Mouse (Mus musculus) cerebral cortex, adult 2 months (tissue): ENCODE data around the gene Dnah6.

Experiments used
- WGBS: fragments of 180-500 bp; shearing (Covaris S2); methylation state at CpG from one replicate; pipeline ENCODE4 v1.1.7; 2018; 5-methylcytosine and 5-hydroxymethylcytosine counted together

The Dnah6 gene

DNA sequence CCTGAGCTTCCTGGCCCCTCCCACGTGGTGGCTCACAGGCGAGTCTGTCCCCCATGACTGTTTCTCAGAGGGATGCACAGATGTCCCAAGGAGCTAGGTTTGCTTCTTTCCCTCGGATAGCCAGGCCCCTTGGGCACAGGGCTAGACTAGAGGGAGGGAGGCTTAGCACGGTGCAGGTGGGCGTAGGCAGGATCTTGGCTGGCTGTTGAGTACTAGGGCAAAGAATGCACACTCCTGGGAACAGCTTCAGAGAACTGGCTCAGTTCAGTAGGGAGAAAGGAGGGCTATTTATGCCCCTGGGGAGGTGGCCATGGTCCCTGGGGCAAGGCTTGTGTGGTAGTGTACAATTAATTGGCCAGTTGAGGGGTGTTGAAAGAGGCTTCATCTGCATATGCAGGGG lies 88.7 kb downstream of the Dnah6 start:
- 46% methylated on average over 5 of the region's 5 CpGs for WGBS

DNA sequence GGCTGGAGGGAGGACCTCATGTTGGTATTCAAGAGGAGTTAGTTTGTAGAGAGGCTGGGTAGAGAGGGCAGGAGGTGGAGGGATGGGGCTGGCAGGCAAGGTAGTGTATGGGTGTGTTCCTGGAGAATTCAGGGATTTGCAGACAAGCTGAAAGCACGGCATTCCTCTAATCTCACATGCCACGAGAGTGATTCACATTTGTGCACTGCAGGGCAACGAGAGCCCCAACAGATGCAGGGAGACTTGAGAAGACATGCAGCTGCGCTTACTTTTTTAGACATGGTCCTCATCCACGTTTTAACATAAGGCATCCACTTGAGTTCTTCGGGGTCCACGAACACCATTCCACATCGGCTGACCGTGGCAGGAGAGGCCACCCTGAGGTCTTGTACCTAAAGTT lies 93.9 kb downstream of the Dnah6 start:
- WGBS, result 84% methylated on average over 9 of the region's 9 CpGs

DNA sequence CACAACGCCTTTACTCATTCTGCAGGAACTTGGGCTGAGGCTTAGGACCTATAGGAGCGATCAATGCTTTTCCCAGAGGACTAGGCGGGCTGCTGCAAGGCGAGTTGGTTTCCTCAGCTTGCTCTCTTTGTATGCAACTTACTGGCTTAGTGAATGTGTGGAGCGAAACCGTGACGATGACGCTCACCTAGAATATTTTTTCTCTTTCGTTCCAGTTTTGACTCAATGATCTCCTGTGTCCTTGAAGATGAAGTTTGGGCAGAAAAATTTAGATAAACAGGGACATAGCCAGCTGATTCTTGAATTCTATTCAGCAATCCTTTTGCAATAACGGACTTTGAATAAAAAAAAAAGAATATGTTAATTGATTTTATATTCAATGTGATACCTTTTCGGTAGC lies 101.1 kb downstream of the Dnah6 start:
- WGBS, result 90% methylated on average over 11 of the region's 11 CpGs

DNA sequence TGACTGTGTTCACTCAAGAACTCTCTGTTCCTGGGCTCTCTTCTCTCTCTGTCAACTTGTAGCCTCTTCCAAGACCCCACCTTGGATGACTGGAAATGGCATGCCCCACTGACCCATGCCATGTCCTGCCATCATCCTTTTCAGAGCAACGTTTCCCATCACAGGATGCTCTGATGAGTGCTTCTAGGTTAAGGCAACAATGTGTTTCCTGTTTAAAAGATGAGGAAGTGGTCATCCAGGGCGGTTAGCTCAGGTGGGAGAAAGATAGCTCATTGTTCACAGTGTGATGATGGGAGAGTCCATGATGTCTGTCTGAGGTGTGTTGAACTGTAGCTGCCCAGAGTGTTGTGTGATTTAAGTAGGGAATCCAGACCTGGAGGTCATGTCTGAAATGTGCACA lies 107.6 kb downstream of the Dnah6 start:
- WGBS, result 69% methylated on average over 2 of the region's 2 CpGs

DNA sequence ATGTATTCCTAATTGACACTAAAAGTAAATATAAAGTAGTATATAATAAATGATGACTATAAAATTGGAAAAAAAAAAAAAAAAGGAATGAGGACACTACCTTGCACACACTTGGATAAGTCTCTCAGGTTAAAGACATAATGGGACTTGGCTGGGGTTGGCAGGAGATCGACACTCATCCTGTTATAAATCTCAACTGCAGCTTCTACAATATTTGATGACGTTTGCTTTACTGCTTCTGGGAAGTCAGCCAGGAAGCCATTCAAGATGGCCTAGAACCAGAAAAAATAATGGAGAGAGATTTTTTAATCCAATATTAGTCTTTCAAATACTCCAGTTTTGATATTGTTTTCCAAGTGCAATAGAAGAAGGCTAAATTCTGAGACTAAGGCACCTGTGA lies 108.1 kb downstream of the Dnah6 start:
- 34% methylated on average over 2 of the region's 2 CpGs for WGBS

DNA sequence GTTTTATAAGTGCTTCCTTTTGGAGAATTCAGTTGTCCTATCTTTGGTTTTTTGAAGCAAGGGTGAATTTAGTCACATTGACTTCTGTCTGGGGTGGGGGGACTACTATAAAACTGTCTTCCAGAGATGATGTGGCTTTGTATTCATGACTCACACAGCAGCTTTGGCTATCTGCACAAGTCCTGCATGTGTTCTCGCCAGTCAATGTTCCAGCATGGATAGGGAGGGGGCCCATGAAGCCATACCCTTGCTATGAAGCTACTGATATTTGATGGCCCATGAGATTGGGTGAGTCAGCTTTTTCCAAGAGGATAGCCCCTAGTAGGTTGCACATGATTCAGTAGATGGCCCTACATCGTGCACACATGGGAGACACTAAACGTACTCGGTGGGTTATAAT lies 128.3 kb downstream of the Dnah6 start:
- WGBS, result 95% methylated on average over 4 of the region's 4 CpGs

DNA sequence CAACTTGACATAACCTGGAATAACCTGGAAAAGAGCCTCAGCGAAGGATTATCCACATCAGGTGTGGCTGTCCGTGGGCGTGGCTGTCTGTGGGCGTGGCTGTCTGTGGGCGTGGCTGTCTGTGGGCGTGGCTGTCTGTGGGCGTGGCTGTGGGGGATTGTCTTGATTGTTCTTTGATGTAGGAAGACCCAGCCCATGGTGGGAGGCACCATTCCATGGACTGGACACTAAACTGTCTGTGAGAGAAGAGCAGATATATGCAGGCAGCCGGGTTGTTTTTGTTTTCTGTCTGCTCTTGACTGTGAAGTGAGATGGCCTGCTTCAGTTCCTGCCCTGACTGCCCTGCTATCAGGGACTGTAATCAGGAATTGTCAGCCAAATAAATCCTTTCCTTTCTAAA lies 130.6 kb downstream of the Dnah6 start:
- WGBS, result 77% methylated on average over 8 of the region's 8 CpGs

DNA sequence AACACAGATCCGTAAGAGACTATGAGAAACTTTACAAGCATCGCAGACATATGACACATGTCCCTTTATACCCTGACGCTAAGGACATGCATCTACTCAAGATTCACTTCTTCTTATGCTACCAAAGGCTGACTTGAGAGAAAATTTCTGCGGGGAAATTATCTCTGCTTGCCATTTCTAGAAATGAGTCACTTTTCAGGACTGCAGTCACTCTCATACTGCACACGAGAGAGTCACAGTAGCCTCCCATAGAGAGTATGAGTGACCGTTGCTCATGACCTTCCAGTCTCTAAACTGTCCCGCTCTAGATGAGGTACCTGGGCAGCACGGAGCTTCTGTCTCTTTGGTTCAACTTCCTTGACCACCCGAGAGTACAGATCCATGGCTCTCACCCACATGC lies 138.9 kb downstream of the Dnah6 start:
- WGBS, result 92% methylated on average over 9 of the region's 9 CpGs

DNA sequence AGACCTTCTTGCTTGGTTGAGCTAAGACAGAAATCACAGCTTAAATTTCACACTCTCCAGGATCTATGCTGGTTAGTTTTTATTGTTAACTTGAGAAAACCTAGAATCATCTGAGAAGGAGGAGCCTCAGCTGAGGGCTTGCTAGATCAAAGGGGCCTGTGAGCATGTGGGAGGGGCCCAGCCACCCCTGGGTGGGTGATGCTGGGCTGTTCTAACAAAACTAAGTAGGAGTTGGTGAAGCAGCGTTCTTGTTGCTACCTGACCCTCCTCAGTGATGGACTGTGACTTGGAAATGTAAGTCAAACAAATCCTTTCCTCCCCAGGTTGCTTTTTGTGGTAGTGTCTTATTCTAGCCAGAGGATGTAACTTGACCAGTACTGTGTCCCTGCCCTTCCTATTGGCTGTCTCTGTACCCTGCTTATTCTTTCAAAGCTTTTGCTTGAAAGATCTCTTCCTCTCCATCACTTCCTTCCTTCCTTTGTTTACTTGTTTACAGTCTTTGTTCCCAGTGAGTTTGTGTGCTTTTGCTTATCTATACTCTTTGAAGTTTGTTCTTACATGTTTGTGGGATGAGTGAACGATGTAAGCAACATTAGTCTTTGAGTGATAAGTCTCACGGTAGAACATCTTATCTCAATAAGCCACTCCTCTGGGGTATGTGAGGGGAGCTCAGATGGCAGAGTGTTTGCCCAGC lies 149.2 kb downstream of the Dnah6 start:
- 81% methylated on average over 3 of the region's 3 CpGs for WGBS

DNA sequence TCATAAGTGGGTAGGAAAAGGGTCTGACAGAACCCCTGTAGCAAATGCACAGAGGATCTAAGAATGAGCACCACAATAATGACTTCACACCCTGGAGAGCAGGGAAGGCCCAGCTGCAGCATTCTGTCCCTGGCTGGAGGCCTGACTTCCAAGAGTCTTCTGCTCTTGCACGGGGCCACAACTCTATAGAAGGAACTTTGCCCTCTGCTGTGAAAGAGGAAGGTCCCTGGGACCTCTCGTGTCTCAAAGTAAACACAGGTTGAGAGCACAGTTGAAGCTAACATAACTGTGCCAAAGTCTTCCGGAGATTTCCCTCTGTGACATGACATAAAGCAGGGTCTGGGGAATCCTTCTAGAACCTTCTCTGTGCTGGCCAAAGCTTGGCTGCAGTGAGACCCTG lies 150.2 kb downstream of the Dnah6 start:
- 85% methylated on average over 3 of the region's 3 CpGs for WGBS

DNA sequence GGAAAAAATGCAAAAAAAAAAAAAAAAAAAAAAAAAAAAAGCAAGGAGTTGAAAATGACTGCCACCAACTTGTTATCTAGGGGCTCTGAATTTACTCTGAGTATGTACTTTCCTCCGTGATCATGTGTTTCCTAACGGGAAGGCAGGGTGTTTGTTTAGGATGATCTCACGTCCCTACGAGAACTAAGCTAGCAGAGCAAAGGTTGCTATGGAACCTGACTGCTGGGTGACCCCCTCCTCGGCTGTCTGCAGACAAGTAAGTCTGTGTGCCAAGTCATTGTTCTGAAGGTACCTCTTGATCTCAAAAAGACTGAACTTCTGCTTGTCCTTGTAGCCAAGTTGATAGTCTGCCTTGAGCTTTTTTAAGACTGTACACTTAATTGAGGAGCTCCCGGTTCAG lies 150.8 kb downstream of the Dnah6 start:
- WGBS, result 79% methylated on average over 6 of the region's 6 CpGs

DNA sequence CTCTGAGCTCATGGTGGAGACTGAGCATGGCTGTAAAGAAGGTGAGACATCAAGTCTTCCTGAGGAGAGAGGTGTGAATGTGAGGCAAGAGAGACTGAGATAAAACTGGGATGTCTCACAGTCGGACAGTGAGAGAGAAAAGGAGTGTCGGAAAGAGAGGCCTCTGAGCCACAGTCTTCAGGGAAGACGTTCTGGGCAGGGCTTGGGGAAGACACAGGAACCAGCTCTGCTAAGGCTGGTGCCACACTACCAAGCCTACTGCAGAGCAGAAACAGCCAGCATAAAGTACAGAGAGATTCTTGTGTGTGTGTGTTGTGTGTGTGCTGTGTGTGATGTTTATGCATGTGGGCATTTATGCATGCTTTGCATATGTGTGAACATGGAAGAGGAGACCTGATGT lies 156.9 kb downstream of the Dnah6 start:
- 80% methylated on average over 3 of the region's 3 CpGs for WGBS

DNA sequence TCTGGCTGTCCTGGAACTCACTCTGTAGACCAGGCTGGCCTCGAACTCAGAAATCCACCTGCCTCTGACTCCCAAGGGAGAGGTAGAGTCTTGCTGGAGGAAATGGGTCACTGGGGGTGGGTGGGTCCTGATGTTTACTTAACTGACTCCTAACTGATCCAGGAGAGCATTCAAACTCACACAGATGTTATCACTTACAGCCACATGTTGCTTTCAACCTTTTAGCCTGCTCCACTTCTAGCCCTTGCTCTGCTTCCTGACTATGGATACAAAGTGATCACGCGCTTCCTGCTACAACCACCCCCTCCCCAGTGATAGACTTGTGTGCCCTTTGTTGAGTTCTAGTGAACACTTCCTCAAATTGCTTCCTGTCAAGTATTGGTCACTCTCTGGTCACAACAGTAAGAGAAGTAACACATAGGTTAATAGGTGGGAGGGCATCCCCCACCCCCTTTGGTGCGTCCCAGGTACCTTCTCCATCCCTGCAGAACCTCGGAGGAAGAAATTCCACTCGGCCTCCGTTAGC lies 161.8 kb downstream of the Dnah6 start:
- WGBS, result 81% methylated on average over 7 of the region's 7 CpGs

DNA sequence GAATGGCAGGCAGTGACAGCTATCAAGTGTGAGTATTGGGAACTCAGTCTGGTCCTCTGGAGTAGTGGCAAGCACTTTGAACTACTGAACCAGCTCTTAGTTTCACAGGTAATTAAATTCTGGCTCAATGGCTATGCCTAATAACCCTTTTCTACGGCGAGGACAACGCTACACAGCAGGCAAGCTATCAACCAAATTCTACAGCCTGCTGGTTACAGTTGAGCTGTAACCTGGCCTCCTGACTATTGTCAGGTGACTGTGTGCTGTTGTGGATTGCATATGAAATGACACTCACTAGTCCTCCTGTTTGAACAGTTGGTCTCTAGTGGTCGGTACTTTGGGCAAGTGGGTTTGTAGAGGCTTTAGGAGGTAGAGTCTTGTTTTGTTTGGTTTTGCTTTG lies 162.3 kb downstream of the Dnah6 start:
- WGBS, result 90% methylated on average over 4 of the region's 4 CpGs

DNA sequence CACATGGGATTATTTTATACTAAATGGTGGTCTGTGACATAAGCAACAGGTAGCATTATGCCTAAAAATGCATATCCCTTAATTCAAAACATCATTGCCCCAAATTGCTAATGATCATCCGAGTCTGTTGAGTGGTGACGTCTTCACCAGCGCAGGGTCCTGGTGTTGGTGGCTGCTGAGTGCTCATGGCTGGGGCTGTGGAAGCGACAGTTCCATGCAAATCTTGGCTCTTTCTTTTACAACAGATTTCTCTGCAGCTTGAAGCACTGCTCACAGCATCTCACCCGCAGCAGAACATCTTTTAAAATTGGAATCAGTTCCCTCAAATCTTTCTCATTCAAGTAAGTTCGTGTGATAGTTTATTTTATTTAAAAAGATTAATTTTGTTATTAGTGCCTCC lies 166.1 kb downstream of the Dnah6 start:
- WGBS, result 58% methylated on average over 6 of the region's 6 CpGs

DNA sequence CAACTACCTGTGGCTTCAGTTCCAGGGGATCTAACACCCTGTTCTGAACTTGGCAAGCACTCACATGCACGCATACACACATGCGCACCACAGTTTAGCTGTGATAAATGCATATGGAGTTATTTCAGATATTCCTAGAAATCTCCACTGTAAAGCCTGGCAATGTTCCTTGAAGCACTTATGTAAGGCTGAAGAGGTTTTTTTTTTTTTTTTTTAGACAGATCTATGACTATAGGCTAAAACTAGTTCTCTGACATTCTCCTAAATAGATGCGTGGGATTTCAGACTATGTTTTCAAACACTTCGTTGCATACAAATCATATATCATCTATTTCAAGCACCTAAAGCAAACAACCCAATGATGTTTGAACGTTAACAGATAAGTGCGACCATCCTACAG lies 166.6 kb downstream of the Dnah6 start:
- 58% methylated on average over 6 of the region's 6 CpGs for WGBS

DNA sequence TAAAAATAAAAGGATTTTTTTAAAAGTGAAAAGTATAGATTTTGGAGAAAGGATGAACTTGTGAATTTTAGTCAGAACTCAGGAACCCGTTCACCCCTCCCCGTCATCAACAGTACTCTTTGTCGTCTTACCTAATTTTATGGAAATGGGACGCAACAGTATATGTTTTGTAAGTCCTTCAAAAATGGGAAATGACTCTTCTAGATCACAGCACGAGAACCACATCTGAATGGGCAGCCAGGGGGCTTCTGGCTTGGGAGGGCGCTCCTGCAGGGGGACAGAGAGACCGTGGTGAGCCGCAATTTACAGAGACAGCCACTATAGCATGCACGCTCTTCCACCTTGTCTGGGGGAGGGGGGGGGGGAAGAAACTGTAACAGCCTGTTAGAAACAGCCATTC lies 167.9 kb downstream of the Dnah6 start:
- whole genome bisulfite sequencing, result 88% methylated on average over 9 of the region's 9 CpGs

DNA sequence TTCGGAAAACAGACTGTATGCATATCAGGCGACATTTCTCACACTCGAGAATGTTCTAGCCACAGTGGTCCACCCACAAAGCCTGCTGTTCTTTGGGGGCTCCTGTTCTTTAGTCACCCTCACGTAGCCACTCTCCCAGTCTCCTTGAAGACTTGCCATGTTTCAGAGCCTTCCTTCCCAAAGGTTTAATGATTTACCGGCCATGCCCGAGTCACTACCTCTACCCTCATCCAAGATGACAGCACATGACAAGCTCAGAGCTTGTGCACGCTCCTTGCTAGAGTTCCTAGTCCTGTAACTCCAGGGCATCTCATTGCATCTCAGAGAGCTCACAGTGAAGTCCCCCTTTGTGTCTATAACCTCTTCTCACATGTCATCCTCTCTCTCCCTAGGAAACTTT lies 174.2 kb downstream of the Dnah6 start:
- WGBS, result 56% methylated on average over 7 of the region's 7 CpGs

DNA sequence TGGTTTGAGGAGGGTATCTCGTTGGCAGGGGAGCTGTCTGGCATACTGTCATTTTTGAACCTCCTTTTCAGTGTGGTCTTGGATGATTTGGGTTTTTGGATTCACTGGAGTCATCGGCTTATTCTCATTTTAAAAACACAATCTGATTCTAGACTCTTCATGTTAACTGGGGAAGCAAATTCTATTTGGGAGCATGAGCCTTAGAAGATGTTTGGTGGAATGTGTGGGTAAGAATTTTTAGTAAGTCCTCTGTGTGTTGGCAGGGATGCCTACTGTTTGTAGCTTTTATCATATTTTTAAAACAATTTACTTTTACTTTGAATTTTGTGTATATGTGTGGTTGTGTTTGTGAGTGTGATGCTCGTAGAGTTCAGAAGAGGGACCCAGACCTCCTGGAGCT lies 175.5 kb downstream of the Dnah6 start:
- WGBS, result 45% methylated on average over 3 of the region's 3 CpGs

DNA sequence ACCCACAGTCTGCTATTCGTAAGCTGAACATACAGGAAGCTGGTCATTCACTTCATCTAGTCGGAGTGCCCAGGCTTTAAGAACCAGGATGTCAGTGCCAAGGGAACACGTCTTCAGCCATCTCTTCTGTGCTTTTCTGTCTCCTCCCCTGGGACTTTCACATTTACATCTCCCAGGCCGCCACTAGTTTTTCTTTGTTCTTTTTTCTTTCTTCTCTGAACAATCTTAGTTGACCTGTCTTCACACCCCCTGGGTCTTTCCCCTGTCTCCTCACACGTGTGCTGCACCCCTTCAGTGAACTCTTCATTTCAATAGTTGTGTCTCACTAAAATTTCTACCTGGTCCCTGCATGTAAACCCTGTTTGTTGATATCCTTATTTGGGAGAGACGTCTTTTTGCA lies 179.2 kb downstream of the Dnah6 start:
- WGBS, result 79% methylated on average over 6 of the region's 6 CpGs

DNA sequence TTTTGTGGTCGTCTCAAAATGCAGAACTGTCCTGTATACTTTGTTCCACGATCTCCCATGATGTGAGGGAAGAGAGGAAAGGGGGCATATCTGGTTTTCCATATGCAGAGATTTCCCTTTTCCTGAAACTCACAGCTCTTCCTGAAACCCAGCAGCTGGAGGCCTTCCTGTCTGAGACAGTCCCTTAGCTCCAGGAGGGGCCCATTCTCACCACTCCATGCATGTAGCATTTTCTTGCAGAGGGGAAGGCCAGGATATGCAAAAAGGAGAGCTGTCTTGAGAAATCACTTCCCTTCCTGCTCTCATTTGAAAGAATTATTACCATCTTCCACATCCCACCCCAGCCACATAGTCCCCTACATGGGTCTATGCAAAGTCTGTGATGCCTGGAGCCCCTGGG lies 183.2 kb downstream of the Dnah6 start:
- WGBS, result 77% methylated on average over 2 of the region's 2 CpGs

DNA sequence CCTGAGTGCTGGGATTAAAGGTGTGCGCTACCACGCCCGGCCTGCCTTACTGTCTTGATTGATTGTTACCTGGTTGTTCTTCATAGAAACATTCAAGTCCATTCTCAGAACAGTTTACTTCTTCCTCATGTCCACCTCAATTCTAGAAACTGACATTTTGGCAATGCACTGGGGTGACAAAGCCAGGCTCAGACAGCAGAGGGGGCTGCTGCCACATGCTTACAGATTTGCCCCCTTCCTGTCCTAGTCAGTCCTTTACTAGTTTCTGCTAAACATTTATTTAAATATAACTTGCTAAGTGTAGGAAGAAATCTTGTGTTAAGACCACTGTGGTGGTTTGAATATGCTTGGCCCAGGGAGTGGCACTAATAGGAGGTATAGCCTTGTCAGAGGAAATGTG lies 192.6 kb downstream of the Dnah6 start:
- WGBS, result 96% methylated on average over 3 of the region's 3 CpGs

DNA sequence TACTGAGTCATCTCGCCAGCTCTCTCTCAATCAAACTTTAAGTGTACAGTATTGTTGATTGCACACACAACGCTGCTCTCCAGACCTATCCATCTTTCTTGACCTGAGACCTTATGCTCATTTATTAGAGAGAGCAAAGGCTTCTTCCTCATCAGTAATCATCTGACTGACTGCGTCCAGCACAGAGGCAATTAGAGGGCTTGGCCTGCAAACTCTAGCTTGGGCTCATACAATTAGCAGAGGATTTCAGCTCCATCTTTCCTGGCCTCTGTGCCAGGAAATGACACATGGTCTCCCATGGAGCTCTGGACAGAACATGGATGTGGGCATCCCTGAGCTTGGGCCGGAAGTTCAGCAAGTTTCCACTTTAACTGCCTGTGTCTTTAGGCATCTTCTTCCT lies 193.6 kb downstream of the Dnah6 start:
- WGBS, result 87% methylated on average over 4 of the region's 4 CpGs

DNA sequence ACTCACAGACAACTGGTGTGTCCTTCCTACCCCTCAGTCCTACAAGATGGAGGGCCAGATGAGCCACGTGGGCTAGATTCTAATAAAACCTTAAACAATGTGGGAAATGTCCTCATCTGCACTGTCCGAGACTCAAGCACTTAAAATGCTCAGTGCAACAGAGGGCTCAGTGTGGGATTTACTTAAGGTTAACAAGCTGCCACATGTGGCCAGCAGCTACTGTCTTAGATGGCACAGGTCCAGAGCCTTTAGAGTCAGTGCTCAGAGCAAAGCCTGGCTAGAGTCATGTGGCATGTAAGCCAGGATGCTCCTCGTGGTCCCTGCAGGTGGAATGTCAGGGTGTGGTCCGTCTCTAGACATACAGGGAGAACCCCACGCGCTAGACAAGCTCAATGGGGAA lies 194.6 kb downstream of the Dnah6 start:
- WGBS, result 78% methylated on average over 6 of the region's 6 CpGs
